Mouse (Mus musculus) intestine, postnatal 0 days (tissue): Measurements from ENCODE around the gene Hoxc4. TPM values are rescaled to one million over a fixed set of nuclear protein-coding genes. Genes with fewer than 3 reads are reported as not detected.
A peak's percentile ranks its signal among the peaks of the same experiment; 100 is the strongest.

Experiments used
- ATAC-seq: fragments of 200-750 bp; cut with Nextera tagmentation; 2 replicates; pipeline ENCODE4 v1.8.0; 2017; ENCODE audit warnings: mild to moderate bottlenecking, moderate TSS enrichment, moderate library complexity
- H3K27ac ChIP-seq: fragments of 300-500 bp; sonication (generic); 2 replicates; pipeline ENCODE4 v1.5.1; 2014; ENCODE audit warnings: mild to moderate bottlenecking, low read depth, low read length, moderate library complexity
- H3K27me3 ChIP-seq: fragments of 300-500 bp; sonication (generic); replicated peaks from 2 replicates; pipeline ENCODE4 v1.6.1; 2014; ENCODE audit warnings: low read length, mixed read lengths; ENCODE audit not compliant: control insufficient read depth, insufficient read depth
- H3K36me3 ChIP-seq: fragments of 300-500 bp; sonication (generic); 2 replicates; pipeline ENCODE4 v1.6.1; 2014; ENCODE audit warnings: mild to moderate bottlenecking, moderate library complexity; ENCODE audit not compliant: control insufficient read depth, insufficient read depth
- H3K4me1 ChIP-seq: fragments of 300-500 bp; sonication (generic); replicated peaks from 2 replicates; pipeline ENCODE4 v1.6.1; 2014; ENCODE audit warnings: antibody characterized with exemption, low read length, mixed read lengths; ENCODE audit not compliant: control insufficient read depth, insufficient read depth
- H3K4me2 ChIP-seq: fragments of 300-500 bp; sonication (generic); replicated peaks from 2 replicates; pipeline ENCODE4 v1.6.1; 2014; ENCODE audit warnings: low read depth, mild to moderate bottlenecking, moderate library complexity
- H3K4me3 ChIP-seq: fragments of 300-500 bp; sonication (generic); 2 replicates; pipeline ENCODE4 v1.5.1; 2014; ENCODE audit warnings: low read depth, low read length
- H3K9ac ChIP-seq: fragments of 300-500 bp; sonication (generic); 2 replicates; pipeline ENCODE4 v1.6.1; 2014; ENCODE audit warnings: mild to moderate bottlenecking, low read depth, low read length
- H3K9me3 ChIP-seq: fragments of 300-500 bp; sonication (generic); 2 replicates; pipeline ENCODE4 v1.6.1; 2016; ENCODE audit warnings: mixed run types; ENCODE audit not compliant: control insufficient read depth
- CTCF ChIP-seq: sonication (generic); IDR thresholded peaks from 2 replicates; pipeline ENCODE4 v1.5.1; 2016; ENCODE audit warnings: low read depth, mild to moderate bottlenecking, control low read depth, antibody characterized with exemption, moderate library complexity
- WGBS: fragments of 180-500 bp; shearing (Covaris S2); extraction: QIAGEN DNeasy Blood & Tissue Kit; methylation state at CpG from one replicate; pipeline ENCODE4 v1.1.7; 2014; 5-methylcytosine and 5-hydroxymethylcytosine counted together
- polyA plus RNA-seq: library from polyadenylated mRNA; unstranded; fragments of >200 nt; fragmentation: Nextera tagmentation; extraction: Ambion mirVana; gene quantifications from 2 replicates; pipeline ENCODE4 v1.2.1, GENCODE M21; 2015

Hoxc4 gene
- polyA plus RNA-seq, 1 experiment from 2014 or later = 4.8 TPM

DNA sequence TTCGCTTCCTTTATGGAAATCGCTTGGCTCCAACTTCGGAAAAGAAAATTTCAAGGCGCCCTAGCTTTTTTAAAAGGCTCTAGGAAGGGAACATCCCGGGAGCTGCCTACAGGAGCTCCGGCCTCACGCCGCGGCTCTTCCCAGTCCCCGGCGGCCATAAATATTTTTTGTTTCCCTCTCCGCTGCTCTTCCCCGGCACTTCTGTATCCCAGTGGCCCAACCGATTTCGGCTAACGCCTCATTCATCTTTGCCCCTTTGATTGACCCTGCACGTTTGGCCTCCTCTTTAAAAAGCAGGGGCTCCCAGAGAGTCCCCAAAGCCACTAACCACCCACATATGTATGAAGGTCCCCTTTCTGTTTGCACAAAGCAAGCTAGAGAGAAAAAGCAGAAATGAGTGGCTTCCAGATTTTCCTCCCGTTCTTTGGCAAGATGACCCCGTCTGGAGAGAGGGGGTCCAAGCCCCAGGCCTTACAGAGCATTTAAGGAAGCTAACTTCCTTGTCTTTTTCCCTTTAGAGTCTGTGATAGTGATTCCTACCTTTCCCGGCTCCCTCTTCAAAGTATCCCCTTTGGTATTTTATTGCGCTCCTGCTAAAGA, 40.8 kb downstream of the Hoxc4 start:
- Histone ChIP-seq H3K4me3 (peak overlapping the region; percentile 10), H3K4me2 (peak overlapping the region; percentile 53), H3K27ac (peak overlapping the region; percentile 22; the same call in 1 of the 2 replicates), H3K36me3 (no peaks in the 10 kb centered on the region), H3K27me3 (peaks cover 59% of the 10 kb centered on the region), H3K9me3 (no peaks in the 10 kb centered on the region), H3K4me1 (no peaks in the 10 kb centered on the region), H3K9ac (0 out of 2 replicates have a peak overlapping the region, but pooled peaks have one; percentile 11)
- 17% methylated on average over 21 of the region's 21 CpGs for WGBS
- no peak for TF ChIP-seq CTCF
- no peak for ATAC-seq

GRCm38 (mm10) chr15:103060021-103060340, 41.2 kb downstream of the Hoxc4 start:
- Histone ChIP-seq H3K4me1 (no peaks in the 10 kb centered on the region), H3K27me3 (peaks cover 61% of the 10 kb centered on the region), H3K4me2 (peak overlapping the region; percentile 53), H3K9ac (no peak overlapping the region), H3K36me3 (no peaks in the 10 kb centered on the region), H3K4me3 (0 out of 2 replicates have a peak overlapping the region, but pooled peaks have one; percentile 25), H3K9me3 (no peaks in the 10 kb centered on the region), H3K27ac (no peak overlapping the region; the same call in 1 of the 2 replicates)
- WGBS = 46% methylated on average over 11 of the region's 11 CpGs
- no peak for TF ChIP-seq CTCF
- no peak for ATAC-seq

GRCm38 (mm10) chr15:103060341-103061130, 41.8 kb downstream of the Hoxc4 start:
- peak; percentile 31; the same call in 1 of the 2 replicates for ATAC-seq
- 11% methylated on average over 36 of the region's 36 CpGs for WGBS
- H3K4me1 ChIP-seq = no peaks in the 10 kb centered on the region

GRCm38 (mm10) chr15:103061131-103061825, 42.5 kb downstream of the Hoxc4 start:
- Histone ChIP-seq H3K4me3 (peak overlapping the region; percentile 25), H3K9me3 (no peaks in the 10 kb centered on the region), H3K27me3 (peaks cover 71% of the 10 kb centered on the region), H3K4me2 (peak overlapping the region; percentile 53), H3K9ac (no peak overlapping the region), H3K27ac (peak overlapping the region; percentile 73; the same call in 1 of the 2 replicates), H3K36me3 (no peaks in the 10 kb centered on the region), H3K4me1 (no peaks in the 10 kb centered on the region)
- no peak for TF ChIP-seq CTCF
- 0 out of 2 replicates have a peak, but pooled peaks have one; percentile 22 for ATAC-seq
- WGBS = 2% methylated on average over 30 of the region's 30 CpGs

More at GRCm38 (mm10) chr15:103060341-103061130, 41.8 kb downstream of the Hoxc4 start:
- Histone ChIP-seq H3K27ac (peak overlapping the region; percentile 73), H3K4me3 (peak overlapping the region; percentile 25), H3K9me3 (no peaks in the 10 kb centered on the region), H3K9ac (no peak overlapping the region), H3K4me2 (peak overlapping the region; percentile 53), H3K27me3 (peaks cover 67% of the 10 kb centered on the region), H3K36me3 (no peaks in the 10 kb centered on the region)
- no peak for TF ChIP-seq CTCF

GRCm38 (mm10) chr15:103061988-103062387, 43.3 kb downstream of the Hoxc4 start:
- Histone ChIP-seq H3K4me3 (no peak overlapping the region), H3K27ac (no peak overlapping the region), H3K36me3 (no peaks in the 10 kb centered on the region), H3K9ac (no peak overlapping the region), H3K4me1 (no peaks in the 10 kb centered on the region), H3K27me3 (peaks cover 69% of the 10 kb centered on the region), H3K9me3 (no peaks in the 10 kb centered on the region), H3K4me2 (no peak overlapping the region)
- TF ChIP-seq CTCF = no peak
- 17% methylated on average over 2 of the region's 2 CpGs for WGBS
- ATAC-seq = no peak

DNA sequence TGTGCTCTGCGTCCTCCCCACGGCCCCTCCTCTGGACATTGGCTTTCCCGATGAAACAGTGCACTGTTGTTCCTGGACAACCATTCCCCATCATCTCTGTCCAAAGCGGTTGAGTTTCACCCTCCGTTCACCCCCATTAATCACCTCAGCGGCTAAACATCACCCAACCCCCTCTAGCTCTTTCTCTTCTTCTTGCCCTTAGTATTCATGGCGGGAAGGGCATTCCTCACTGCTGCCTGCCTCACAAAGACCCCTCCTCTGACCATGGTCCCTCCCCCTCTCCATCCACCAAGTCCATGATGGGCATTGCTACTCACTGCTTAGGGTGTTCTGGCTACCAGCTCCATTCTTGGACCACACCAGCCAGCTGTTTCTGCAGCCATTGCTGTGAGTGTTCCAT, 46.9 kb downstream of the Hoxc4 start:
- Histone ChIP-seq H3K4me3 (no peak overlapping the region), H3K4me1 (no peaks in the 10 kb centered on the region), H3K27me3 (peaks cover 52% of the 10 kb centered on the region), H3K9me3 (no peaks in the 10 kb centered on the region), H3K4me2 (no peak overlapping the region), H3K27ac (no peak overlapping the region), H3K36me3 (no peaks in the 10 kb centered on the region), H3K9ac (no peak overlapping the region)
- WGBS = 40% methylated on average over 7 of the region's 7 CpGs
- no peak for TF ChIP-seq CTCF
- no peak for ATAC-seq
